Mouse (Mus musculus): ENCODE measurements around the gene Ncln.

DNA sequence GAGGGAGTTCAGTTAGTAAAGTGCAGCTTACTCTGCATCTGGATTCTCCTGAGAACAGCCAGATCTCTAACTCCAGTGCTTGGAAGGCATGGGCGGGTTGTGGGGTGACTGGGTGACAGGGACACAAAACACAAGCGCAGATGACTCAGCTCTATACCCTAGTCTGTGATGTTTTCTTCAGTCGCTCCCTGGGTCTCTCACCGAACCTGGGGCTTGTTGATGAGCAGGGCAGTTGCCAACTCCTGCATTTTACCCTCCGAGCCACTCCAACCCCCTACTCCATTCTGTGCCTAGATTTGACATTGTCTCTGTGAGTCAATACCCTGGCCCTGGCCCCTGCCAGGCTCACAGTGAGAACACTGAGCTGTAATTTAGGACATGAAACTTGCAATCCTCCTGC, 5.7 kb upstream of the Ncln start:
- no peak for TF ChIP-seq GATA1 (IDR thresholded peaks at IDR 0.05; ENCODE audit: borderline replicate concordance, low read length)
- TF ChIP-seq FLI1 (IDR thresholded peaks at IDR 0.05; ENCODE audit: low read length), result no peak

All from megakaryocyte, embryonic 14.5 days (primary cell).